Comparison of ENCODE assay signal across 8 mouse cellular contexts in the genomic region with DNA sequence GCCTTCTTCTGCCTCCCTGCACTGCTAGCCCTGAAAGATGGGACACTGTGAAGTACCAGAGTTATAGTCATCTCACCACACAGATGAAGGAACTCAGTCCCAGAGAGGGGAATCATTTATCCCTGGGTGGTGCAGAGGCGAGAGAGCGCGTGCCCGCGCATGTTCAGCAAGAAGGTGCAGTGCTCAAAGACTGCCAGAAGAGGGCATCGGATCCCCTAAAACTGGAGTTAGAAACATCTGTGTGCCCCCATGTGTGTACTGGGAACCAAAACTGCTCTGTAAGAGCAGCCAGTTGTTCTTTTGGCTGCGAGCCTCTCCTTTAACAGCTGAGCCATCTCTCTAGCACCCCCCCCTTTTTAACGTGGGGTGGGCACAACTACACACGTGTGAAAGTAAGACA. TPM values are rescaled to one million over a fixed set of nuclear protein-coding genes. Genes with fewer than 3 reads are reported as not detected.
DNase-seq lines count a peak whose midpoint lies in the region; ATAC-seq and TF ChIP-seq lines count a peak whose summit lies in the region.

No protein-coding gene starts in this region.

- no peaks in the 10 kb centered on the region for H3K9me3 ChIP-seq in intestine, postnatal 0 days (ENCODE audit: control insufficient read depth)
- H3K9me3 ChIP-seq in intestine, embryonic 15.5 days, result no peaks in the 10 kb centered on the region

- H3K27me3 ChIP-seq in intestine, postnatal 0 days (replicated peaks; ENCODE audit: control insufficient read depth, insufficient read depth, low read length), result no peaks in the 10 kb centered on the region
- no peaks in the 10 kb centered on the region for H3K27me3 ChIP-seq in intestine, embryonic 15.5 days (replicated peaks)
- H3K27me3 ChIP-seq in thymus, adult 2 months (ENCODE audit: control insufficient read depth, insufficient read depth, low read length), result no peaks in the 10 kb centered on the region

- no peaks in the 10 kb centered on the region for H3K36me3 ChIP-seq in intestine, postnatal 0 days (ENCODE audit: control insufficient read depth, insufficient read depth)
- no peaks in the 10 kb centered on the region for H3K36me3 ChIP-seq in intestine, embryonic 15.5 days
- no peaks in the 10 kb centered on the region for H3K36me3 ChIP-seq in thymus, adult 2 months (ENCODE audit: control insufficient read depth, insufficient read depth, low read length)

- no peak overlapping the region for H3K9ac ChIP-seq in intestine, postnatal 0 days (ENCODE audit: low read depth, low read length)
- H3K9ac ChIP-seq in intestine, embryonic 15.5 days, result no peak overlapping the region

- no peak overlapping the region for H3K4me3 ChIP-seq in intestine, postnatal 0 days (ENCODE audit: low read depth, low read length)
- H3K4me3 ChIP-seq in intestine, embryonic 15.5 days (replicated peaks), result no peak overlapping the region
- no peak overlapping the region for H3K4me3 ChIP-seq in thymus, adult 2 months (ENCODE audit: control insufficient read depth, insufficient read depth, low read length)

- DNase-seq in thymus, adult 2 months, result peak; percentile 43
- DNase-seq in thymus, adult 18-20 months, result no peak
- DNase-seq in thymus, postnatal 4 days, result peak; percentile 76
- DNase-seq in spleen, adult 18-20 months, result no peak

- no peak overlapping the region for H3K4me2 ChIP-seq in intestine, postnatal 0 days (replicated peaks; ENCODE audit: low read depth)
- no peak overlapping the region for H3K4me2 ChIP-seq in intestine, embryonic 15.5 days (replicated peaks)

- peak; percentile 64 for TF ChIP-seq CTCF in intestine, postnatal 0 days (IDR thresholded peaks at IDR 0.05; ENCODE audit: low read depth)
- peak; percentile 49; the same call in 1 of the 2 replicates for TF ChIP-seq CTCF in thymus, adult 2 months (IDR thresholded peaks at IDR 0.05; ENCODE audit: borderline replicate concordance, control insufficient read depth, extremely low read depth, insufficient read depth, low read length, poor library complexity)

- no peak for TF ChIP-seq POLR2A in thymus, adult 2 months (IDR thresholded peaks at IDR 0.05; ENCODE audit: control insufficient read depth, extremely low read depth, insufficient read depth, low read length, poor library complexity)

- ATAC-seq in intestine, postnatal 0 days, result no peak
- no peak for ATAC-seq in intestine, embryonic 15.5 days
- ATAC-seq in granulocyte monocyte progenitor cell, adult 5-6 weeks (replicated peaks; ENCODE audit: poor library complexity, severe bottlenecking), result peak; percentile 41
- ATAC-seq in megakaryocyte-erythroid progenitor cell, adult 5-6 weeks (replicated peaks; ENCODE audit: low FRiP score, low TSS enrichment, poor library complexity, severe bottlenecking), result no peak; the same call in 1 of the 2 replicates

- WGBS in intestine, postnatal 0 days, result 67% methylated on average over 9 of the region's 9 CpGs
- WGBS in intestine, embryonic 15.5 days, result 69% methylated on average over 9 of the region's 9 CpGs
- 91% methylated on average over 9 of the region's 9 CpGs for WGBS in thymus, adult 2 months

- H3K27ac ChIP-seq in intestine, postnatal 0 days (ENCODE audit: low read depth, low read length), result no peak overlapping the region
- no peak overlapping the region for H3K27ac ChIP-seq in intestine, embryonic 15.5 days
- no peak overlapping the region for H3K27ac ChIP-seq in thymus, adult 2 months (ENCODE audit: control insufficient read depth, insufficient read depth, low read length)

- 0 out of 2 replicates have a peak, but pooled peaks cover 4% of the 10 kb centered on the region for H3K4me1 ChIP-seq in intestine, postnatal 0 days (replicated peaks; ENCODE audit: control insufficient read depth, insufficient read depth, low read length)
- peaks cover 30% of the 10 kb centered on the region for H3K4me1 ChIP-seq in intestine, embryonic 15.5 days (replicated peaks)
- peaks cover 15% of the 10 kb centered on the region for H3K4me1 ChIP-seq in thymus, adult 2 months (replicated peaks; ENCODE audit: control insufficient read depth, insufficient read depth, low read length)

RNA-seq across cellular contexts. Expression of gene Cbx7, which starts 24.1 kb away (rescaled TPM):
- 2.5 and 3.8 TPM in 2 replicates for polyA plus RNA-seq in intestine, postnatal 0 days (2015; fragmentation: Nextera tagmentation; extraction: Ambion mirVana)
- polyA plus RNA-seq in intestine, embryonic 15.5 days (2015; fragmentation: Nextera tagmentation; extraction: Ambion mirVana), result 3.9 and 4.6 TPM in 2 replicates
- polyA plus RNA-seq in thymus, adult 2 months (2012; rRNA removed), result 61.9 and 72.6 TPM in 2 replicates
- total RNA-seq in granulocyte monocyte progenitor cell, adult 5-6 weeks (2014; fragmentation: Nextera tagmentation), result 3.4 and 3.7 TPM in 2 replicates
- total RNA-seq in granulocyte monocyte progenitor cell, adult 5-6 weeks (2017), result 0.26 and 1.7 TPM in 2 replicates
- 6.8 and 9.9 TPM in 2 replicates for total RNA-seq in megakaryocyte-erythroid progenitor cell, adult 5-6 weeks (2014; fragmentation: Nextera tagmentation)
- total RNA-seq in megakaryocyte-erythroid progenitor cell, adult 5-6 weeks (2017), result 2.5 and 4.4 TPM in 2 replicates

RNA-seq across cellular contexts. Expression of gene Apobec3, which starts 55.3 kb away (rescaled TPM):
- polyA plus RNA-seq in intestine, postnatal 0 days (2015; fragmentation: Nextera tagmentation; extraction: Ambion mirVana), result 5.1 and 6.4 TPM in 2 replicates
- polyA plus RNA-seq in intestine, embryonic 15.5 days (2015; fragmentation: Nextera tagmentation; extraction: Ambion mirVana), result 13.1 and 15.4 TPM in 2 replicates
- 92.3 and 98.5 TPM in 2 replicates for polyA plus RNA-seq in thymus, adult 2 months (2012; rRNA removed)
- 213 and 215 TPM in 2 replicates for total RNA-seq in granulocyte monocyte progenitor cell, adult 5-6 weeks (2014; fragmentation: Nextera tagmentation)
- total RNA-seq in granulocyte monocyte progenitor cell, adult 5-6 weeks (2017), result 159 and 162 TPM in 2 replicates
- 243 and 293 TPM in 2 replicates for total RNA-seq in megakaryocyte-erythroid progenitor cell, adult 5-6 weeks (2014; fragmentation: Nextera tagmentation)
- total RNA-seq in megakaryocyte-erythroid progenitor cell, adult 5-6 weeks (2017), result 135 and 175 TPM in 2 replicates

Comparison
In these comparisons a context has a peak if more than half of its experiments do, and no peak if none do; other contexts are left out.
1. DNase-seq: peak in thymus, adult 2 months (single experiment) and thymus, postnatal 4 days (single experiment); none in thymus, adult 18-20 months (0 of 2) and spleen, adult 18-20 months (0 of 2).
2. RNA of gene Cbx7, which starts 24.1 kb away (polyA plus RNA-seq): 61.9 to 72.6 TPM in thymus, adult 2 months; 3.9 to 4.6 TPM in intestine, embryonic 15.5 days and 2.5 to 3.8 TPM in intestine, postnatal 0 days; every median in the first group is over 10 times any median in the second.